Mouse (Mus musculus): ENCODE measurements around the gene Vmn2r41.
"Not testable (repeated sequence)": the region's sequence is repeated elsewhere in the genome, so short reads cannot be mapped to it uniquely, and the experiment has no call there.

Gene Vmn2r41

DNA sequence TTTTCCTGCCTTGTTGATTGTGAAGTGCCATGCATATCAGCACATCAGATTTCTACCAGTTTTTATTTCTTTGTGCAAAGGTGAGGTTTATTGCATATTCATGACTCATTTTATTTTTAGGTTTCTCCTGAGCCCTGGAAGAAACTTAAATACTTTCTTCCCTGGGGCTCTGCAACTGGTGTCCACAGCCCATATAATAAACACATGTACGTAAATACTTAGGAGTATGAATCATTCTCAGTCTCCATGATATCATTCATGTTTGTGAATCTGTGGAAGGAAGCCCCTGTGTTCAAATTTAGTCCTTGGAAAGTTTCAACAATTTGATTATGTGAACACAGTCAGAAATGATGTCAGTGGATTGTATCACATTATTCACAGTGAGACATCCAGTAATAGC, at the start of gene Vmn2r41:
Gene Vmn2r41, minus strand, starts transcription at position 101 of the 400 bp plus-strand sequence.
- not testable (repeated sequence) for DNase-seq (ENCODE audit: low read depth, low spot score)

DNA sequence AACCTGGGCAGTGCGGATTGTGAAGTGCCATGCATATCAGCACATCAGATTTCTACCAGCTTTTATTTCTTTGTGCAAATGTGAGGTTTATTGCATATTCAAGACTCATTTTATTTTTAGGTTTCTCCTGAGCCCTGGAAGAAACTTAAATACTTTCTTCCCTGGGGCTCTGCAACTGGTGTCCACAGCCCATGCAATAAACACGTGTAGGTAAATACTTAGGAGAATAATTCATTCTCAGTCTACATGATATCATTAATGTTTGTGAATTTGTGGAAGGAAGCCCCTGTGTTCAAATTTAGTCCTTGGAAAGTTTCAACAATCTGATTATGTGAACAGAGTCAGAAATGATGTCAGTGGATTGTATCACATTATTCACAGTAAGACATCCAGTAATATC, 38.8 kb upstream of the Vmn2r41 start, which contains the start of gene Vmn2r42:
Gene Vmn2r42, minus strand, starts transcription at position 101 of the 400 bp plus-strand sequence.
- not testable (repeated sequence) for DNase-seq (ENCODE audit: low read depth, low spot score)

DNA sequence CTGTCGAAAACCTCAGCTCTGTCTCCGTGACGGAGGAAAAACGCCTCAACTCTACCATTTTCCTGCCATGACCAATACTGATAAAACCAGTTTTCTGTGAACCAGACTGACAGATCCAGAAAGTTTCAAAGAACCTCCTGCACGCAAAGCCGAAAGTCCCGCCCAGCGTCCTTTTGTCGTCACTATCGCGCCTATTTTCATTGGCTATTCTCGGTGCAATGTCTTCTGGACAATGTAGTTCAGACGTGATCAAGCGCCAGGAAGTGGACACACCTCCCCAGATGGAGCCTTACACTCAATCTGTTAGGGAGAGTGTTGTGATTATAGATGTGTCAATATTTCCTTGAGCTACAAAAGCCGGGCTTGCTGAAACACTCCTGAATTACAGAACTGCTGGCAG, 68.6 kb downstream of the Vmn2r41 start:
- not testable (repeated sequence) for DNase-seq (ENCODE audit: low read depth, low spot score)
